Mouse (Mus musculus) ovary, adult 18-20 months (tissue): Measurements from ENCODE around the gene Tbc1d22b.
"Not testable (repeated sequence)": the region's sequence is repeated elsewhere in the genome, so short reads cannot be mapped to it uniquely, and the experiment has no call there.

Experiments used
- DNase-seq: peaks from one replicate; pipeline ENCODE4 v3.0.0; 2022; ENCODE audit warnings: low spot score, mixed read lengths

Tbc1d22b gene

DNA sequence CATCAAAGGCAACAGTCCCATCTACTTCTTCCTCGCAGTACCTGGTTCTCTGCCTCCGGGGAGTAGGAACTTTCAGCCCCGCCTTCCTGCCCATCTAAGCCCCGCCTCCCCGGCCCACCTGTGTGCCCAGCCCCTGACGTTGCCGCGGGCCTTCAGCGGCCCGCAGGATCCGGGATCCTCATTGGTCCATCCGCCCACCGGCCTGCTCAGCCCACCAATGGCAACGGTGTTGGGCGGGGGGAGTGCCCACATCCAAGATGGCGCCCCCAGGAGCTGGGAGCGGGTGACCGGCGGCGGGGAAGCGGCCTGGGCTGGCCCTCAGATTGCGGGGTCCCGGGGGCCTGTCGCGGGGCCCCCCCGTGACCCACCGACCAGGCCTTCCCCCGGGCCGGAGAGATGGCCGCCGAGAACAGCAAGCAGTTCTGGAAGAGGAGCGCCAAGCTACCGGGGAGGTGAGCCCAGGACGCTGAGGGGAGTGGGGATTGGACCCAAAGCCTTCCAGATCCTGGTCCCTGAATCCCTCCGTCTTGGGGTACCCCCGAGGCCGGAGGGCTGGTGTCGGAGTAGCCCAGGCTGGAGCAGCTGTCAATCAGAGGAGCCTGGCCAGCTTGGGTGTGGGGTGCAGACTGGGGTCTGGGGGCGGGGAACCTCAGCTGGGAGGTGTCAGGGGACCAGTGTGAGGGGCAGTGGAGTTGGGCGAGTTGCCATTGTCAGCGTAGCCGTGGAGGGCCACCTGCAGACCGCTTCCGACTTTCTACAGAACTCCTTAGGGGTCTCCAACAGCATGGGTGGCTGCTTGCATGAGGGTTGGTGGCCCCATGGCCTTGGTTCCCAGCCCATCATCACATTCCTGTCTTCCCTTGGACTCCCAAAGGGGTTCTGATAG lies at the start of gene Tbc1d22b, which contains the start of gene Gm17657:
TSS of gene Tbc1d22b (plus strand) at position 243 of the 886 bp plus-strand sequence.
TSS of gene Gm17657 (minus strand) at position 96 of the 886 bp plus-strand sequence.
- DNase-seq: peak; percentile 91

DNA sequence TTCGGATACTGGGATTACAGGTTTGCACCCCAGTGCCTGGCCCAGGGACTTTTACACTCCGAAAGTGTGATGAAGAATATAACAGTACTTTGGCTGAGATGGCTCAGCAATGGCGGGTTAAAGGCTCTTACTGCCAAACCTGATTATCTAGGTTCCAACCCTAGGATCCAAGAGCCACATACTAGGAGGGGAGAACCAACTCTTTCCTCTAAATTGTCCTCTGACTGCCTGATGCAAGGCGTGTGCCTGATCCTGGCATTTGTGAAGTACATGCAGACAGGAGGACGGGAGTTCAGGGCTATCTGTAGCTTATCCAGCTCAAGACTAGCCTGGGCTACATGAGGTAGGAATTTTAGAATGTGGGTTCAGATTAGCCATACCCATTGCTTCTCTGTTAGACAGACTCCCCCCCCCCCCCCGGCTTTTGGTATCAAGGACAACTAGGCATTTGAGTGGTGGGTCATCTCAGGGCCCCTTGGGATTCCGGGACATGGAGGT lies 49.3 kb upstream of the Tbc1d22b start:
- no peak for DNase-seq

DNA sequence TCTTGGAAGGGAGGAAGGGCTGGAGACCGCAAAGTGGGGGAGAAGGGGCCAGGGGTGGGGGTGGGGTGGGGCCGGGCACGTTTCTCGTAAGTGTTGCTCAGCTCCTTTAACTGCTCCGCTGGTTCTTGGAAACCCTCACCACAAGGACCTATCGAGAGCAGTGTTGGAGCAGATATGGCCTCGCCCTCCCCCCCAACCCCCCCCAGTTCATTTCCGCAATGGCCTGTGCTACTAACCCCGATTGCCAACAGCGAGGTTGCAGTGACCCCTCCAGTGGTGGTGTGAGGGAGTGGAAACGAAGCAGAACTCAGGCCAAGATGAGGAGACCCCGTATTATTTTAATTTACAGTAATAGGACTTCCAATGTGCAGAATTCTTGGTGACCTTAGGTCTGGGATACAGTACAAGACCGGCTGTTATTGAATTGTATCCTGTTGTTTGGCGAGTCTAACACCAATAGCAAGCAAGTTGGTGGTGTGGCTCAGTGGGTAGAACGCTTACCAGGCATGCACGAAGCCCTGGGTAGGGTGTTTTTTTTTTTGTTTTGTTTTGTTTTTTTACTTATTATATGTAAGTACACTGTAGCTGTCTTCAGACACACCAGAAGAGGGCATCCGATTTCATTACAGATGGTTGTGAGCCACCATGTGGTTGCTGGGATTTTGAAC lies 48.6 kb upstream of the Tbc1d22b start:
- no peak for DNase-seq

DNA sequence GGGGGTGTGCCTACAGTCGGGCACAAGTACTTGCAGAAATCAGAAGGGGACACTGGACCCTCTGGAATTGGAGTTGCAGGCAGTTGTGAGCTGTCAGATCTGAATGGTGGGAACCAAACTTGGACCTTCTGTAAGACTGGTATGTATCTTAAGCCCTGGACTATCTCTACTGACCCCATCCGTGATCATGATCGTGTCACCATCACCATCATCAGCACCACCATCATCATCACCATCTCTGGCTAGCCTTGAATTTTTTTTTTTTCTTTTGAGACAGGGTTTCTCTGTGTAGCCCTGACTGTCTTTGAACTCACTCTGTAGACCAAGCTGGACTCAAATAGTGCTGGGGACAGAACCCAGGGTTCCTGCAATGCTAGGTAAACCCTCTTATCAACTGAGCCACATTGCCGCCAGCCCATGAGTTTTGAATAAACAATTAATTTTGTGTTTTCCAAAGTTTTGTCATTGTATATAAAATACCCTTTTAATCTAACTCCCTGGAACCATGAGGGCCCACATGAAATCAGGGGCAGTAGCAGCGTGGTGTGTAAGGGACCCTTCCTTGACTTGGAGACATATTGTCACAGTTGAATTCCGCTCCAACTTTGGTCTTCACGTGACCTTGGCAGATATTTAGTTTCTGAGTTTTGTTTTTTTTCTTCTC lies 47.4 kb upstream of the Tbc1d22b start:
- no peak for DNase-seq

DNA sequence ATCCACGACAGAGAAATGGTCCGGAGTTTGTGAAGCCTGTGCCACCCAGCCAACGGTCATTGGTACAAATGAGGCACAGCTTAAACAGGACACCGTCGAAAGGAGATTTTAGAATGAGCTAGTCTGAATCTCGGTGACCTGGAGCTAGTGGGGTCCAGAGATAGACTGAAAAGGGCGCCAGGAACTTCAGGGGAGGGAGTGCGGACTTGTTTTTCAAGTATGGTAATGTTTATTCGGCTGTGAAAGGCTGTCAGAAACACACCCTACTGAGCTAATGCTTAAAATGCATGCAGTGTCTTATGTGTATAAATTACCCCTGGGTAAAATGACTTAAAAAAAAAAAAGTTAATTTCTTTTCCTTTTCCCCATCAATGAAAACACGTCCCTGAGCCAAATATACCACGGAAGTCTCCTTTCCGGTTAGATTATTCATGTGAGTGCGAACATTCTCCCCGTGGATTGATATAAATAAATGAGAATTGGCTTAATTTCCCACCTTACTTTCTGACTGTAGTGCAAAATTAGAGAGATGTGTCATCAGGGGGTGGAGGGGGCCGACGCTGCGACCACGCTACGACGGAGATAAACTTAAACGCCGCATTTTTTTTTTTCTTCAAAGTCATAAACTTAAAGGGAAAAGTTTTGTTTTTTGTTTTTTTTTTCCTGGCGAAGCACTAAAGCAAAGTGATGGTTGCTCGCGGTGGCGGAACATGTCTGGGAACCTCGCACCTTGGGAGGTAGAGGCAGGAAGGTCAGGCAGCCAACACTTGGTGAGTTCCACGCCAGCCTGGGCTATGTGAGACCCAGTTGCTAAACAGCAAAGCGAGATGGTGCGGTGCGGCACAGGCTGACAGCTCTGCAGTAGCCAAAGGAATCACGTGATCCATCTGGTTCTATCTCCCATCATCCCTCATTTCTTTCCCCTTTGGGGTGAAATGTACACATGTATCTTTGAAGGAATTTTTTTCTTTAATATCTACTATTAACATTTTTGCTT lies 46.6 kb upstream of the Tbc1d22b start:
- DNase-seq: no peak

DNA sequence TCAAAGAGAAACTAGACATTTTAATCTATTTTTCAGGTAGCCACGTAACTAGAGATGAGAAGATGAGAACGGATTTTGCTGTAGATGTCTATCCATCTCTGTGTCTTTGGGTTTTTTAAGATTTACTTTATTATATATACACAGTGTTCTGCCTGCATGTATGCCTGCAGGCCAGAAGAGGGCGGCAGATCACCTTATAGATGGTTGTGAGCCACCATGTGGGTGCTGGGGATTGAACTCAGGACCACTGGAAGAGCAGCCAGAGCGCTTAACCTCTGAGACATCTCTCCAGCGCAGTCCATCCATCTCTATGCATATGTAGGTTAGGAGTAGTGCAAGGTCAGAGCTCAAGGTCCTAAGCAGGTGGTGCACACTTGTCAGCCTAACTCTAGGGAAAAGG lies 45.9 kb upstream of the Tbc1d22b start:
- DNase-seq: no peak

DNA sequence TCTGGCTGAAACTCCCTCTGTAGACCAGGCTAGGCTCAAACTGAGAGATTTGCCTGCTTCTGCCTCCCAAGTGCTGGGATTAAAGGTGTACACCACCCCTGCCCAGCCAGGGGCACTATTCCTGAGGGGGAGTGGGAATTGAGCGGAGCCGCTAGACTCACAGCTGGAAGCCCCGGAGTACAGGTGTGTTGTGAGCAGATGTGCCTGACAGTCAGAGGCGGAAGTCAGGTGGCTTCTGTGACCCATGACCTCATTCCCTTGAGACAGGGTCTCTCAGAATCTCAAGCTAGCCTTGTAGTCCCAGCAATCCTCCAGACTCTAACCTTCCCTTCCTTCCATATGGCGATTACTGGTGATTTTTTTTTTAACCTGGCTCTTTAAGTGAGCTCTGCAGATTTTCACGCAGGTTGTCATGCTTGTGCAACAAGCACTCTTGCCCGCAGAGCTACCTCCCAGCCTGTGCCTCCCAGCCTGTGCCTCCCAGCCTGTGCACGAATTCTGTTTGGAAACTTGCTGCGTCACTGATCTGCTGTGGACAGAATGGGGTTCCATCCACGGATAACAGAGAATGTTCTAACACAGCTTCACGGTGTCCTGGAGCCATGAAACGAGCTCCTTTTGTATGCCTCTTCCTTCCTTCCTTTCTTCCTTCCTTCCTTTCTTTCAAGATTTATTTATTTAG lies 40.5 kb upstream of the Tbc1d22b start:
- DNase-seq: no peak

DNA sequence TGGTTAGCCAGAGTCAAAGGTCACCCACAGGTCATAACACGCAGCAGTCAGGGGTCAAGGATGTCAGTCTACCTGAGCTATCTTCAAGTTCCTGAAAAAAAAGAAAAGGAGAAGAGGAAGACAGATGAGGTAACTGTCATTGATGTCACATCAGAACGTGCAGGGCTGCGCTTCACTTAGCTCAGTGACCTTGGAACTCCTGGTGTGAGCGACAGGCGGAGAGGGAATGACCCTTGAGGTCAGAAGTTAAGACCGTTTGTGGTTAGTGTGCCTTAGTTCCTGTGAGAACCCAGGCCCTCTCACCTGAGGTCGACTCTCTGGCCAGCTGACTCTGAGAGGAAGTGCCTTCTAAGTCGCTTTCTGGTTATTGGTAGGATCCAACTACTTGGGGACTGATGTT lies 38.9 kb upstream of the Tbc1d22b start:
- DNase-seq: no peak

DNA sequence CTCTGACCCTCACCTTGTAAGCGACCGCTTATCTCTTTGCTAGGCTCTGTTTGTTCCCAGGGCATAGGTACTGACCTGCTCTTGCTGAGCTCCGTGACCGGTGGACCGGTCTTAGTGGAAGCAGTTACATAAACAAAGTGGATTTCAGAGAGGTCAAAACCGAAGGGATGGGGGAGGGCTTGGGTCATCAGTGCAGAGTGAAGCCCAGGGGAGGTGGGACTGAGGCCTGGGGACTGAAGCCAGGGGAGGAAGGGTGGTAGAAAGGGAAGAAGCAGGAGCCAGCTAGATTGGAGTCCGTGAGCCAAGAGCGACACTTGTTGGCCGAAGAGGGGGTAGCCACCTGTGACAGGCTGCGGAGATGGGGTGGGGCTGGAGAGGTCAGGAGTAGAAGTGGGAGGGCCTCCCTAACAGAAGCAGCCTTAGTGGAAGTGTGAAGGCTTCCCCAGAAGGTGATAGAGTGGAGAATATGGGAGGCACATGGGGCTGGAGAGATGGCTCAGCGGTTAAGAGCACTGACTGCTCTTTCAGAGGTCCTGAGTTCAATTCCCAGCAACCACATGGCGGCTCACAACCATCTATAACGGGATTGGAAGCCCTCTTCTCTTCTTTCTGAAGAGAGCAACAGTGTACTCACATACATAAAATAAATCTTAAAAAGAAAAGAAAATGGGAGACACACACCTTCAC lies 36.4 kb upstream of the Tbc1d22b start:
- DNase-seq: peak; percentile 51

DNA sequence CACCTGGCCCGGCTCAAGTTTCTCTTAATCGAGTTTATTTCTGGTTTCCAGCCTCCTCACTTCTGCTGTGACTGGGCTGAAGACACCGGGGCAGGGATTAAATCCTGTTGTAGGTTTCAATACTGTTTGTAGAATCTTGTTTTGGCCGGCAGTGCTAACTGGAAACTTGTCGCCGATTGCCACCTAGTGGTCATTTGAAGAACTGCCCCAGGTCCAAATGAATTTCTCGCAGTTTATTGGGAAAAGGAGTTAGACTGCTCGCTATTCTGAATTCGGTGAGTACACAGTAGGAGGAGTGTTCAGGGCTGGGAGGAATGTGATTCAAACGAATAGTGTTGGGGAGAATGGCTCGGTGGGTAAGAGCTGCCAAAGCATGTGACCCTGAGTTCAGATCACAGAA lies 35.1 kb upstream of the Tbc1d22b start:
- DNase-seq: peak; percentile 27

DNA sequence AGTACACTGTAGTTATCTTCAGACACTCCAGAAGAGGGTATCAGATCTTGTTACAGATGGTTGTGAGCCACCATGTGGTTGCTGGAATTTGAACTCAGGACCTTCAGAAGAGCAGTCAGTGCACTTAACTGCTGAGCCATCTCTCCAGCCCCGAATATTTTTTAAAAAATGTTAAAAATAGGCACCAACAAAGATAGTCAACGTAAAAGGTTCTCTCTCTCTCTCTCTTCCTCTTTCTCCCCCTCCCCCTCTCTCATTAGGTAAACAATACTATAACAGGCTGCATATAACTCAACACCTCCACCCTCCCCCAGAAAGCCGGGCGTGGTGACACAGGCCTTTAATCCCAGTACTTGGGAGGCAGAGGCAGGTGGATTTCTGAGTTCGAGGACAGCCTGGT lies 30.9 kb upstream of the Tbc1d22b start:
- DNase-seq: not testable (repeated sequence)

DNA sequence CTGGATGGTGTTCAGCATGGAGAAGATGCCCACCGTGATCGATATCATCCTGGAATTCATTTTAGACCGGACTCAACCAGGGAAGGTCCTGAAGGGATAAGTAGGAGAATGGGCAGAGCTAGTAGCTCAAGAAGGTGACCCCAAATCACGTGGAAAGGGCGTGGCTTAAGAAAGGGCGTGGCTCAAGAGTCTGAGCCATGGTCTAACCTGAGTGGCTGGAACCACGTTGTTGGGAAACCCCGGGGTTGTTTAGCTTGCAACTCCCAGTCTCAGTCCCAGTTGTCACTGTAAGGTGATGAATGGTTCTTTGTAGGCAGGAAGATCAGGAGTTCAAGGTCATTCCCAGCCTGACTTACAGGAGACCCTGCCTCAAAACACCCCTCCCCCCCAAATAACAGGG lies 29.9 kb upstream of the Tbc1d22b start:
- no peak for DNase-seq

DNA sequence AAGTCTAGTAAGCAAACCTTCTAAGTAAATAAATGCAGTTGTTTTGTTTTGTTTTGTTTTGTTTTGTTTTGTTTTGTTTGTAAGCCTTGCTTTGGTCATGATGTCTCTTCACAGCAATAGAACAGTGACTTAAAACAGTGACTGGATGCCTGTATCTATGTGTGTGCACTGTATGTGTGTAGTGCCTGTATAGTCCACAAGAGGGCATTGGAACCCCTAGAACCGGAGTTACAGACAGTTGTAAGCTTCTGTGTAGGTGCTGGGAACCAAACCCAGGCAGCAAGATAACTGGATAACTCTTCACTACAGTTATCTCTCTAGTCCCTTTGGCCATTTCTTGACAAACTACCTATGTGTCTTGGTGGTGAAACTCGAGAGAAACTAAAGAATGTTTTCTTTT lies 24.0 kb upstream of the Tbc1d22b start:
- DNase-seq: no peak

DNA sequence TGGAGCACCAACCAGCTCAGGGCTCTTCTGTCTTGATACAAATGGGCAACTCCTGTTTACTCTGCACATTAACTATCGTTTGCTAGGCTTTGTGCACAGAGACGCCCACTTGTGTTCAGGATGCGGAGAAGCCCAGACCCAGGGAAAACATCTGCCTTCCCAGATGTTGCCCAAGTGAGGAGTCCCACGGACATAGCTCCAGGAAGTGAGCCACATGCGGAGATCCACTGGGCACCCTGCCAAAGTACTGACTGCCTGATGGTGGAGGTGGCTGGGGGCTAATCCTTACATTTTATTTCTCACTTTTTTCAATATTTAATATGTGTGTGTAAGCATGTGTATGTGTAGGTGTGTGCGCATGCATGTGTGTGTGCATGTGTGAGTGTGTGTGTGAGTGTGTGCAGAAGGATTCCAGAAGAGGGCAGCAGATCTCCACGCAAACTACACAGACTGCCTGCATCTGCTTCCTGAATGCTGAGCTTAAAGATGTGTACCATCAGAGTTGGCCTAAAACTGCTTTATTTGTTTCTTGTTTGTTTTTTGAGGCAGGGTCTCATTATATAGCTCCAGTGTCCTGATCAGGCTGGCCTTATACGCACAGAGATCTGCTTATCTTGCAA lies 20.9 kb upstream of the Tbc1d22b start:
- no peak for DNase-seq

DNA sequence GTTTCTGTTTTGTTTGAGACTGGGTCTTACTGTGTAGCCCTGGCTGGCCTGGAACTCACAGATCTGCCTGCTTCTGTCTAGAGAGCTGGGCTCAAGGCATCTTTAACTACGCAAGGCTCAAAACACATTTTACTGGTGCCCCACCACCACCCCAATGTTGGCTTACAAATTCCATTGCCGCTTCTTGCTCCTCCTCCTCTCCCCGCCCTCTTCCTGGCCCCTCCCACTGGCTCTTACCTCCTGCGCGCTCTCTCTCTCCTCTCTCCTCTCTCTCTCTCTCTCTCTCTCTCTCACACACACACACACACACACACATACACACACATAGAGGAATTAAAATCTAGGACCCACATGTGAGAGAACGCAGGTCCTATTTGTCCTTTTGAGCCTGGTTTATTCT lies 19.1 kb upstream of the Tbc1d22b start:
- DNase-seq: no peak

DNA sequence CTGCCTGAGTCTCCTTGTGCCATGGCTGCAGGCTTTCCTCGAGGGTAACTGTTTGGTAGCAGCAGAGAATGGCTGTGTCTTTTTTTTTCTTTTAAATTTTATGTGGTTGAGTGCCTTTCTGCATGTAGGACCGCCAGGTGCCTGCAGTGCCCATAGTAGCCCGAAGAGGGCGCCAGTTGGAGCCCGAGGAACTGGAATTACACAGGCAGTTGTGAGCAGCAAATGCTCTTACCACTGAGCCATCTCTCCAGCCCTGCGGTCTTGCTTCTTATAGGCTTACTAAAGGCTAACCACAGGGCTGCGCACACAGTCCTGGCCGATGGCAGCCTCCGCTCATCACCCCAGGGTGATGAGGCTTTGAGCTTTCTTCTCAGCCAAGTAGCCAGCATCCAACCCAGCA lies 18.3 kb upstream of the Tbc1d22b start:
- DNase-seq: no peak

DNA sequence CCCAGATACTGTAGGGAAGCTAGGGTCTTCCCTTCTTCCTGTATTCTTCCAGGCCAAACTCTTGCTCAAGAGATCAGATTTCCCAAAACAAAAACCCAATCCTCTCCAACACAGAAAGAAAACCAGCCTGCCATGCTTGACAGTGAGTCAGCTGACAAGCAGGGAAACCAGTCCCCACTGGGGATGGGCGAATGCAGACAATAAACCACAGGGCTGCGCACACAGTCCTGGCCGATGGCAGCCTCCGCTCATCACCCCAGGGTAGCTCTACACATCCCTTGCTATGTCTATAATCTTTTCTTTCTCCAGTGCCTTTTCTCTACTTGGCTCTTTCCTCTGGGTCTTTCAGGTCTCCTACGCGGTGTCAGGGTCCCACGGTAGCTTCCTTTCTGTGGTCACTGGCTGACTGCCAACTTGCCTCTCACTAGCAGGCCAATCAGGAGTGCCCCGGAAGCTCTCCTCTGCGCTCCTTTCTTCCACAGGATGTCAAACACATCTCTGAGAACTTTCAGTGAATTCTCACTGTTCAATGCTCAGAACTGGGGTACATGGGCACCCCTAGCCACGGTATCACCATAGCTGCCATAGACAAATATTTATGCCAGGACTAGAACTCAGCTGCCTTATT lies 17.7 kb upstream of the Tbc1d22b start:
- no peak for DNase-seq

DNA sequence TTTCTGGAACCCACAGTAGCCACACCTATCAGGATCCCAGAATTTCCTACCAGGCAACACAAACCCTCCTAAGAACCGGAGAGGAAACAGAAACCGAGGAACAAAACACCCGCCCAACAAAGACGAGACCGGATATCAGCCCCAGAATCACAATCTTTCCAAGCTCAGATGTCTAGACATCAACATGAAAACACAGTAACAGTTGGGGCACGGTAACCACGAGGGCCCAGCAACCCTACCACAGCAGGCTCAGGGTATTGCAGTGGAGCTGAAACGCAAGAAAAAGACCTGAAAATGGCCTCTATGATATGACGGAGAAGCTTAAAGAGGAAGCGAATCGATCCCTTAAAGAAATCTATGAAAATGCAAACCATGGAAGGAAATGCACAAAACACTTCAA lies 15.7 kb upstream of the Tbc1d22b start:
- DNase-seq: no peak

DNA sequence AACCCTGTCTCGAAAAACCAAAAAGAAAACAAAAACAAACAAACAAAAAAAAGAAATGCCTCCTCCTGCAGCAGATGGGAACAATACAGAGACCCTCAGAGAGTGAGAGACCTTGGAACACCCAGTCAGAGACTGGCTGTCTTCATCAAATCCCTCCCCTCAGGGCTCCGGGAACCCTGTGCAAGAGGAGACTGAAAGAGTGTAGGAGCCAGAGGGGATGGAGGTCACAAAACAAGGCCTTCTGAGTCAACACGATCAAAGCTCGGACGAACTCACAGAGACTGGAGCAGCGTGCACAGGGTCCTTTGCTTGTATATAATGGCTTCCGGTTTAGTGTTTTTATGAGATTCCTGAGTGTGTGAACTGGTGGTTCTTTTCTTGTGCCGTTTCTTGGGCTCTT lies 9.2 kb upstream of the Tbc1d22b start:
- DNase-seq: no peak
